Mouse (Mus musculus) adrenal gland, postnatal 25 days (tissue): ENCODE data around the gene Rubcnl. TPM values are rescaled to one million over a fixed set of nuclear protein-coding genes. Genes with fewer than 3 reads are reported as not detected.

Experiments used
- DNase-seq: peaks from one replicate; pipeline ENCODE4 v3.0.0; 2021; ENCODE audit warnings: mixed read lengths
- long read RNA-seq: library from polyadenylated mRNA; stranded (forward); transcript quantifications from one replicate; pipeline ENCODE4 v2.0.0, GENCODE M21; 2021
- total RNA-seq: library from RNA; stranded (reverse); gene quantifications from 2 replicates; pipeline ENCODE4 v1.2.3, GENCODE M21; 2021

Gene Rubcnl
- total RNA-seq = 0.58 and 0.67 TPM in 2 replicates
- long read RNA-seq = 0 reads

GRCm38 (mm10) chr14:75015856-75016714 is at the start of gene Rubcnl:
Gene Rubcnl, plus strand, starts transcription at chr14:75016027.
- peak; percentile 76 for DNase-seq

GRCm38 (mm10) chr14:74972216-74972615 is 43.6 kb upstream of the Rubcnl start:
- DNase-seq = no peak

GRCm38 (mm10) chr14:74972687-74973086 is 43.1 kb upstream of the Rubcnl start:
- DNase-seq = no peak

GRCm38 (mm10) chr14:74974136-74974651 is 41.6 kb upstream of the Rubcnl start:
- no peak for DNase-seq

- no peak for DNase-seq
Observed at GRCm38 (mm10) chr14:74976972-74977371, 38.9 kb upstream of the Rubcnl start.

- no peak for DNase-seq
Observed at GRCm38 (mm10) chr14:74981016-74981415, 34.8 kb upstream of the Rubcnl start.

GRCm38 (mm10) chr14:74983079-74983478 is 32.7 kb upstream of the Rubcnl start:
- DNase-seq = no peak

GRCm38 (mm10) chr14:74984817-74985391 is 30.9 kb upstream of the Rubcnl start:
- DNase-seq = no peak

GRCm38 (mm10) chr14:74985658-74986057 is 30.2 kb upstream of the Rubcnl start:
- DNase-seq = no peak

GRCm38 (mm10) chr14:74986527-74986926 is 29.3 kb upstream of the Rubcnl start:
- no peak for DNase-seq

- no peak for DNase-seq
Observed at GRCm38 (mm10) chr14:74989322-74989721, 26.5 kb upstream of the Rubcnl start.

GRCm38 (mm10) chr14:74989909-74990308 is 25.9 kb upstream of the Rubcnl start:
- no peak for DNase-seq

- DNase-seq = no peak
Observed at GRCm38 (mm10) chr14:74990504-74990903, 25.3 kb upstream of the Rubcnl start.

GRCm38 (mm10) chr14:74996556-74996955 is 19.3 kb upstream of the Rubcnl start:
- no peak for DNase-seq

- DNase-seq = no peak
Observed at GRCm38 (mm10) chr14:74997041-74997440, 18.8 kb upstream of the Rubcnl start.

GRCm38 (mm10) chr14:75001364-75001763 is 14.5 kb upstream of the Rubcnl start:
- no peak for DNase-seq

- DNase-seq = no peak
Observed at GRCm38 (mm10) chr14:75003356-75003755, 12.5 kb upstream of the Rubcnl start.

- no peak for DNase-seq
Observed at GRCm38 (mm10) chr14:75005478-75006199, 10.2 kb upstream of the Rubcnl start.

- DNase-seq = no peak
Observed at GRCm38 (mm10) chr14:75010346-75010745, 5.5 kb upstream of the Rubcnl start.

- peak; percentile 22 for DNase-seq
Observed at GRCm38 (mm10) chr14:75010986-75011655, 4.7 kb upstream of the Rubcnl start.

GRCm38 (mm10) chr14:75016715-75017020 is 841 bp downstream of the Rubcnl start:
- DNase-seq = no peak

- DNase-seq = no peak
Observed at GRCm38 (mm10) chr14:75017277-75017676, 1.4 kb downstream of the Rubcnl start.
